Mouse (Mus musculus) heart, adult 9 months (tissue): ENCODE results near the gene Cacng6.

Experiments
- DNase-seq, 2 experiments: peaks; one replicate each; pipeline ENCODE4 v3.0.0; 2022; ENCODE audit warnings: low spot score in 2 of 2

The Cacng6 gene

GRCm38 (mm10) chr7:3419941-3420340 lies 4.1 kb upstream of the Cacng6 start:
- no peak for DNase-seq

DNA sequence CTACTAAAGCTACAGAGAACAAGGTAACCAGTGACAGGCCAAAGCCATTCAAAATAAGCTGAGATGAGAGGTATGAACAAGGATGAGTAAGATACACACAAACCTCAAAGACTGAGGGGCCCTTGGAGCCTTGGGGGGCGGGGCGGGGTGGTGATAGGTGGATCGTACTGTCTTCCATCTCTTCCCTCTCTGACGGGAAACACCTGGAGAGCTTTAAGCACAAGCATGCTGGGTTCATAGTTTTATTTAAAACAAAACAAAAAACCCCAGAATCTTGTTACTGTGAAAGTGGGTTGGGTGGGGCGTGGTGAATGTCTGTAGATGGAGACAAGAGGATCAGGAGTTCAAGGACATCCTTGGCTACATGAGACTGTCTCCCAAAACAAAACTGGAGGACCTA lies 3.5 kb upstream of the Cacng6 start:
- DNase-seq = no peak

DNA sequence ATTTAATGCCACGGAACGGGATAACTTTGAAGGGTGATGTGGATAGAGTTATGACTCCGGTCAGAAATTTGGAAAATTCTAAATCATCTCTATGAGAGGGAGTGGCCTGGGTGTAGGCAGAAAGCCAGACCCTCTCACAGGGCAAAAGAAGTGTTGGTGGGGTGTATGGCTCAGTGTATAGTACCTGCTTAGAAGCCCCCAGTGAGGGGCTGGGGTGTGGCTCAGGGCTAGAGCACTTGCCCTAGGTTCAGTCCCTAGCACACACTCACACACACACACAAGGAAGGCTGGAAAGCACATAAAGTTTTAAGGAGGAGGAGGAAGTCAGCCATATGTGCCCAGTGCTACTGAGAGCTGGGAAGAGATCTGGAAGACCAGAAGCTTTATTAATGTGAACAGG lies 2.7 kb upstream of the Cacng6 start:
- no peak for DNase-seq

DNA sequence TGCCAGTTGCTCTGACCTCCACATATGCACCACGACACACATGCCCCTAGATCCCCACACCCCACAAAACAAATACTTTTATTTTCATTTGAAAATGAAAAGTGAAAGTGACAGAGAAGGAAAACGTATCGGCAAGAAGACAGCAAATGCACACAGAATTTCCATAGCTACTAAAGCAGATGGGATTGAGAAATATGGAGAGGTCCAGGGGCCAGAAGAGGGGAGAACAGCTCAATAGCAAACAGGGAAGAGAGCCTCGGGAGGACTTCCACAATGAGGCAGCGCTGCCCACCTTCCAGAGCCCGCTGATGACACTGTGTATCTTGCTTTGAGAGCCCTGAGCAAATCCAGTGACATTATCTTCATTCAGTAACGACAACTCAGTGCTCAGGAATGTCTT lies 1.9 kb upstream of the Cacng6 start:
- no peak for DNase-seq

GRCm38 (mm10) chr7:3423430-3423829 lies 565 bp upstream of the Cacng6 start:
- no peak for DNase-seq

DNA sequence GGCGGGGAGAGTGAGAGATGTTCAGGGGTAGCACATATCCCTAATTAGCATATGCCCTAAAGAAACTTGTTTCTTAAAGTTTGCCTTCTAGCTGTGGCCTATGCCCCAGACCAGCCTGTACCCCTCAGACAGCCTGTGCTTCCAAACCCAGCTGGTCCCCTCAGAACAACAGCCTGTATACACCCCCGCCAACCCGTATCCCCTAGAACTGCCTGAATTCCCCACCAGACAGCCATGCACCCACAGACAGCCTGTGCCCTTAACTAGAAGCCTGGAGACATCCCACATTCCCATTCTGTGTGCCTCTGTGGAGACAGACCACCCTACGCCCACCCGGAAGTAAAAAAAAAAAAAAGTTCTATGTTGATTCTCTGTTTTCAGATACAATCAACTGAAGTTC lies 1.1 kb downstream of the Cacng6 start:
- DNase-seq = no peak

DNA sequence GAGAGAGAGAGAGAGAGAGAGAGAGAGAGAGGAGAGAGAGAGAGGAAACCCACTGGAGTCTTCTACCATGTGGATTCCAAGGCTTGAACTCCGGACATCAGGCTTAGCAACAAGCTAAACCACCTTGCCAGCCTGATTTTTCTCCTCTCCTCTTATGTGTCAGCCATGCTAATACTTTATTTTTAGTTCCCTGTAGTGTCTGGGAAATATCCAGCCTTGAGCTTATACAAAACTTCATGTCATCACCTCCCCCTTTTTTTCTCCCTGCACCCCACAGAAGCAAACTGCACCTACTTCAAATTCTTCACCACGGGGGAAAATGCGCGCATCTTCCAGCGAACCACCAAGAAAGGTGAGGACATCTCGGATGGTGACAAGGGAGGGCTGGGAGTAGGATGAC lies 6.2 kb downstream of the Cacng6 start:
- DNase-seq = no peak

DNA sequence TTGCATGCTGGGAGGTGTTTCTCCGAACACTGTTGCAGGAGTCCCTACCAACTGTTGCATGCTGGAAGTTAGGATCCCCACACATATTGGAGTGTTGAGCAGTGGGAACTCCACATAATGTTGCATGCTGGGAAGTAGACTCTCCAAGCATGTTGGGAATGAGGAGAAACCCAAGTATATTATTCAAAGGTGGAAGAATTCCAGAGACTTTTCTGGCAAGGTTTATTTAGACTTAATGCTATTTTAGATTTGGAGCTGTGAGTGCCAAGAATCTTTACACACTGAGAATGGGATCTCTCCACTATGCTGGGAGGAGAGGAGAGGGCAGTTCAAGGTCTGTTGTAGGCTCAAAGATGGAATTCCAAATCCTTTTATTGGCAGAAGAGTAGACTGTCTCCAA lies 8.1 kb downstream of the Cacng6 start:
- DNase-seq = no peak

GRCm38 (mm10) chr7:3437941-3438340 lies 13.9 kb downstream of the Cacng6 start:
- no peak for DNase-seq

DNA sequence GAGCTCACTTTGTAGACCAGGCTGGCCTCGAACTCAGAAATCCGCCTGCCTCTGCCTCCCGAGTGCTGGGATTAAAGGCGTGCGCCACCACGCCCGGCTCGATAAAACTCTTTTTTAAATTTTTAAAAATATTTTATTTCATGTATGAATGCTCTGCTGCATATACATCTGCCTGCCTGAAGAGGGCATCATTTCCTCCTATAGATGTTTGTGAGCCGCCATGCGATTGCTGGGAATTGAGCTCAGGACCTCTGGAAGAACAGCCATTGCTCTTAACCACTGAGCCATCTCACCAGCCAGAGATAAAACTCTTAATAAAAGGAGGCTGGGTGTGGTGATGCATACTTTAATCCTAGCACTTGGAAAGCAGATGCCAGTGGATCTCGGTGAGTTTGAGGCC lies 16.0 kb downstream of the Cacng6 start:
- DNase-seq = no peak

DNA sequence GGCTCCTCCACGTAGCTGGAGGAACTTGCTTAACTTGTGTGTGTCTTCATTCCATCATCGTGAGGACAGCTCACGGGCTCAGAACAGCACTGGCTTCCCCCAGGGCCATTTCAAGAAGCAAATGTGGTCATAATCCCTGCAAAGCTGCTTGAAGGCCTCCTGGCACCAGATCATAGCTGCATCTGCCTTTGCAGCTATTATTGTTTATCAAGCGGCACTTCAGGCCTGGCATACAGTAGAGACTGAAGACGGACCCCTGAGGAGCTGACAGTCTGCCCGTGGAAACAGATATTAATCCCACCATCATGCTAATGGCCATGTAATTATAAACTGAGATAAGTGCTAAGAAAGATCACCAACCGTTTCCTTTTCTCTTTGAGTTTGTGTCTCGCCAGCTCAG lies 16.5 kb downstream of the Cacng6 start:
- no peak for DNase-seq

DNA sequence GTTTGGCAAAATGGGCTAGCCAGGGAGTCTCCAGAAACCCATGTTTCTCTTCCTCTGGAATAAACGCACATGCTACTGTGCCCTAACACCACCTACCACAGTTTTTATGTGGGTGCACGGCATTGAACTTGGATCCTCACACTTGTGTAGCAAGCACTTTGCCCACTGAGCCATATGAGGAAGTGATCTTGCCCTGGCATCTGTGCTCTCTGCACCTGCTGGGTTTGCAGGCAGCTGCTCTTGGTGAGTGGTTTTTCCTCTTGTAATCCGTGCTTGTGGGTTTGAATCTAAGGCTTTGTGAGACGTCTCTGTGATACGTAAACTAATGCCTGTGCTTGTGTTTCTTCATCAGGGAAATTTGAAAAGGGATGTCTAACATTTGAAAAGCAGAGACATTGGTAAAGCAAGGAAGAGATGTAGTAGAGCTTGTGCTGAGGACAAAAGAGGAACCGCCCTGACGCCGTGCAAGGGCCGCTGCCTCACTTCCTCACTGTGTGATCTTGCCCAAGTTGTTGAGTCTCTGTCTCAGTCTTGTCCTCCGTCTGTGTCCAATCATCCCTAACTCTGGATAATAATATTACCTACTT lies 18.6 kb downstream of the Cacng6 start:
- DNase-seq = no peak

DNA sequence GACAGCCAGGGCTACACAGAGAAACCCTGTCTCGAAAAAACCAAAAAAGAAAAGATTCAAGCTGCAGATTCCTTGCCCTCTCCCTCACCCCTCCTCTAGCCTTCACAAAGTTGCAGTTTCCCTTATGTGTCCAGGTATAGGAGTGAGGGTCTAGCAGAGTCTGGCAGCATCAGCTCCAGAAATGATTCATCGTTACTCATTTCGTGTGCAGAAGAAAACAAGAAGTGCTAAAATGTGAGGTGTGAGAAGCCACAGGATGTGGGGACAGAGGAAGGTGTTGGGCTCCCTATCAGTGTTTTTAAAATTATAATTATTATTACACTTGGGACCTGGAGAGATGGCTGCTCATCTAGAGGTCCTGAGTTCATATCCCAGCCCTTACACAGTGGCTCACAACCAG lies 20.7 kb downstream of the Cacng6 start:
- no peak for DNase-seq

GRCm38 (mm10) chr7:3446584-3446983 lies 22.6 kb downstream of the Cacng6 start:
- no peak for DNase-seq

DNA sequence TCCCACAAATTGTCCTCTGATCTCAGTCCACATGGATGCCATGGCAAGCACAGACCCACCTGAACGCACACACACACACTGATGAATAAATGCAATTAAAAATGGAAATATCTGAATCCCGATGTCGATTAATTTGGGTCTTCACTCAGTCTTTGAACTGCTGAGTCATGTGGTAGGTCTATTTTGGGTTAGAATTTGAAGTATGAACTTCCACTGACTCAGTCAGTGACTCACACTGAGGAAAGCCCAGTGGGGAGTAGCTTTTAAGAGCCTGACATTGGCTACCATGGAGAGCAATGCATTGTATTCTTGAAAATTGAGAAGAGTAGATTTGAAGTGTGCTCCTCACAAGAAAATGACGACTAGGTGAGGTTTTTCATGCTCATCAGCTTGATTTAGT lies 23.0 kb downstream of the Cacng6 start:
- DNase-seq = no peak

DNA sequence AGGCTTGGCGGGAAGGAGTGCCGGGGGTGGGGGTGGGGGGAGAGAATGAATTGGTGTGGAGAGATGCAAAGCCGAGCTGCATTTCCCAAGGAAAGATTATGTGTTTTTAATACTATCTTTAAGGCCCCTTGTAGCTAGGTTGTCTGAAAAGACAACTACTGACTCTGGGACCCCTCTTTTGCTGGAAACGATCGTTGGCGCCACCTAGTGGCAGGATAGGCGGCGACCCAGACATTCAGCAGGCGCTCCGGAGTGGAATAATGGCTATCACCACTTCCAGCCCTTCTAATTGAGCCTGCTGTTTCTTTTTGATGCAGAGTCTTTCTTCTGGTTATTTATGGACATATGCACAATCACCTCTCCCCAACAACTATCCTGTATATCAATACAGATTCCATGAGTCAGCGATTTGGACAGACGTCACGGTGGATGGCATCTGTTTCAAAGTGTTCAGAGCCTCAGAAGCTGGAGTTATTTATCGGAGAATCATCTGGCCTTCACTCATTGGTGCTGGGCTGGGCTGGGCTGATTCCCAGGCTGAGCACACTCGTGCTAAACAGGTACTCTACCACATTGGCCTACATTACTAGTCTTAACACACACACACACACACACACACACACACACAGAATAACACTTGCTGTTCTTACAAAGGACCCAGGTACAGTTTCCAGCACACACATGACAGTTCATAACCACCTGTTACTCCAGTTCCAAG lies 24.9 kb downstream of the Cacng6 start:
- peak in 1 of 2 experiments; percentile 38 for DNase-seq

GRCm38 (mm10) chr7:3450671-3451070 lies 26.7 kb downstream of the Cacng6 start:
- no peak for DNase-seq

DNA sequence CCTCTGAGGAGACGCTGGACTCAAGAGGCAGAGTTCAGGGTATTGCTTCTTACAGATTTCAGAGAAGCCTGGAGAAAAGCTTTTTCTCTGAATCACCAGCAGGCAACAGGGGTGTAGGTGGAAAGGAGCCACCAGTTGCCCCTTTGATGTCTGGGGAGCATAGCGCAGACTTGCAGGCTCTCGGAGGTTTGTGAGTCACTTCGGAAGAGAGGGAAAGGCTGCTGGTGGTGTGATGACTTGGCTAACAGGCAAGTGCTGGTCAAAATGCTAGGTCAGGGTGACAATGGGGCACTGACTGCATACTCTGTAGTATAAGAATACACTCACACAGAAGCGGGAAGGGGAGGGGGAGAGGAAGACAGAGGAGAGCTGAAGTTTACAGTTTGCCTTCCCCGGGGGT lies 27.2 kb downstream of the Cacng6 start:
- no peak for DNase-seq

DNA sequence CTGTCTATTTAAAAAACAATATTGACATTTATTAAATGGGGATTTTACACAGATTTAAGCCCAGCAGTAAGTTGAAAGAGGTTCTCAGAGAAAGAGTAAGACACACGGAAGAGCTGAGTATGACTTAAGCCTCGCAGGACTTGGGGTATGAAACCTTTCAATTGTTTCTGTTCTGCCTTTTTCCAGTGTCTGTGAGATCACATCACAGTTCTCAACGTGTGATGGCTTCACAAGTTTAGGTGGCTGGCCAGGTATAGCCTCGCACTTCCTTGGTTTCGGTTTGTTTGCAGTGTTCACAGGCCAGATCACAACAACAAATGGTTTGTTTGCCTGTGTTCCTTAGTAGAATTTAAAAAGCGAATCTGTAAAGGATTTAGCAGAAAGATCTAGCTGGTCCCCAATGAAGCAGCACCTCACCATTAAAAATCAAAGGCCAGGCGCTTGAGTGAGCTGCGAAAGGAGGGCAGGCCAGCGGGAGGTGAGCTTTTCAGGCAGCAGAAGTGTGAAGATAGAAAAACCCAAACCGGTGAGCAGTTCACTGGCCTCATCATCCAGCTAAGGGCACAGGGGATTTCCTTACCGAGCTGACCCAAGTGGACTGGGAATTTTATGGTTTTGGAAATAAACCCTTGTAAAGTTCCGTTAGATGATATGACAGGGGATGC lies 29.0 kb downstream of the Cacng6 start:
- DNase-seq = no peak

DNA sequence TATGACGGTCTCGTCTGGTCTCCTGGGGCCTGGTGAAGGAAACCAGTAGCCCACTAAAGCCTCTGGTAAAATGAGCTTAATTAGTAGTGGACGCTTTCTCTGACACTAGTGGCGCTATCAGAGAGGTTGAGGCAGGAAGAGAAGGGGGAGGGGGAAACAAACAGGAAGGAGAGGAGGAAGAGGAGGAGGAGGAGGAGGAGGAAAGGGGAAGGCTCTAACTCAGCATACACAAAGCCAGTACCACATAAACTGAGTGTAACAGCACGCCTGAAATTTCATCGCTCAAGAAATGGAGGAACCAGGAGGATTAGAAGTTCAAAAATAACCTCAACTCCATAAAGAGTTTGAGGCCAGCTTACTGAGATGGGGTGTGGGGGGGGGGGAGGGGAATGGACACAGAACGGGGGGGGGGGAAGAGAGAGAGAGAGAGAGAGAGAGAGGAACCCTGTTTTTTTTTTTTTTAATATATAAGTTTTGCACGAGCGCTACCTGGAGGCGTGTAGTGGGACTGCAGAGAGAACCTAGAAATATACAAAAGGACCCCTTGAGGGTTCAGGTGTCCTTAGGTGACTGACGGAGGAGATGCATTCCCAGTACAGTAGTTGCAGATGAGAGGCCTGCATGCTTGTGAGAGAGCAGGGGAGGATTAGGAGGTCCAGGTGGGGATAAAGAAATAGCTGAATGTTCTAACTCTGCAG lies 29.6 kb downstream of the Cacng6 start:
- DNase-seq = no peak

DNA sequence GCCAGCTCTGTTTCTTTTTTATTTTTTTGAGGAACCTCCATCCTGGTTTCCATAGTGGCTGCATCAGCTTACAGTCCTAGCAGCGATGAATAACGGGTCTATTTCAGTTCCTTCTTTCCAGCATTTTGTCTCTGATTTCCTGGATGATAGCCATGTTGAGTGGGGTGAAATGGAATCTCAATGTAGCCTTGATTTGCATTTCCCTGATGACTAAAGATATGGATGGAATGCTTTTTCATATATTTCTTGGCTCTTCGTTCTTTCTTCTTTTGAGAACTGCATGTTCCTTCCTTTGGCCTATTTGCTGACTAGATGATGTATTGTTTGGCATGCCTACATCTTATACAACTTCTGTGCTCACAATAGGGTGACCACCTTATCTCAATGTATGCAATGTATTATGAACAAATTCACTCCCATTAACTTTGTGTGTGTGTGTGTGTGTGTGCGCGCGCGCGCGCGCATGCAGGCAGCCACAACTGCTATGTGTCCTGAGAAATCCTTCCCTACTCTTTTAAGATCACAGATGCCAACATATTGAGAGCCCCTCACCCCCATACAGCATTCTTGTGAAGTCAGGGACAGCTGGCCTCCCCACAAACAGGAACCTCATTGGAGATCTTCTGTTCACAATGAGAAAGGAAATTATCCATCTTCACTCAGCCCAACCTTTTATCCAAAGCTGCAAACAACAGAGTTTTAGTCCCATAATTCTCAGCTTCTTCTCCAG lies 33.3 kb downstream of the Cacng6 start:
- DNase-seq = no peak

DNA sequence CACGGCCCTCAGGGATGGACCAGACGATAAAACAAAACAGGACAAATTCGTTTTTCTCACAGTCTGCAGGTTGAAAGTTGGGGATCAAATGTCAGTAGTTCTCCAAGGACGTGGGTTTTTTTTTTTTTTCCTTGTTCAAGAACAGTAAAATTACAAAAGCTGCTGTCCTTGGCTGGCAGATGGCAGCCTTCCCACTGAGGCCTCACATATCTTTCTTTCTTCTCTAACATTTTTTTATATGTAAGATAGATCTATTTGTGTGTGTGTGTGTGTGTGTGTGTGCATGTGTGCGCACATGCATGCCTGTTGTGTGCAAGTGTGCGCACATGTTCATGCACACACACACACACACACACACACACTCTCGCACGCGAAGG lies 33.8 kb downstream of the Cacng6 start:
- no peak for DNase-seq
